Mouse (Mus musculus) erythroblast, embryonic 14.5 days (primary cell): ENCODE data around the gene 1810049J17Rik.

Source experiments
- GATA1 ChIP-seq: IDR thresholded peaks from 2 replicates; pipeline ENCODE4 v1.6.1; 2012; ENCODE audit warnings: low read length, inconsistent platforms, mixed read lengths
- TAL1 ChIP-seq: IDR thresholded peaks from 3 replicates; pipeline ENCODE4 v1.6.1; 2012; ENCODE audit warnings: low read length, inconsistent platforms, mixed read lengths

DNA sequence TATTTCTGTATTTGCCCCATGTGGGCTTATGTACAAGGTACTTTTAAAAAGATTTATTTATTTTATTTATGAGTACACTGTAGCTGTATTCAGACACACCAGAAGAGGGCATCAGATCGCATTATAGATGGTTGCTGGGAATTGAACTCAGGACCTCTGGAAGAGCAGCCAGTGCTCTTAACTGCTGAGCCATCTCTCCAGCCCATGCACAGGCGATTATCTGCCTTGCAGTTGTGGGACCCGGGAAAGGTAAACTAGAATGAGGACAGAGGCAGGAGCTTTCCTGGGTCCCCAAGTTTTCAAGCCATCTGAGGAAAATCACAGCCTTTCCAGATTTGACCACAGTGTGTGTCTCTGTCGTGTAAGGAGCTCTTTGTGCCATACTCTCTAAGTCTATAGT is 47.2 kb upstream of the 1810049J17Rik start:
- TF ChIP-seq TAL1: no peak
- no peak for TF ChIP-seq GATA1
